Mouse (Mus musculus) erythroblast, embryonic 14.5 days (primary cell): ENCODE measurements at regions not wholly inside any gene's neighbourhood (a gene's known extent, or its start where the extent isn't known, plus 50 kb on each side); places are given as distances from the start of the nearest gene placed in this dataset.
"Not testable (repeated sequence)": the region's sequence is repeated elsewhere in the genome, so short reads cannot be mapped to it uniquely, and the experiment has no call there.

Experiments
- H3K27me3 ChIP-seq: 2 replicates; pipeline ENCODE4 v1.6.1; 2012; ENCODE audit warnings: inconsistent platforms; ENCODE audit not compliant: control insufficient read depth
- H3K36me3 ChIP-seq: 2 replicates; pipeline ENCODE4 v1.6.1; 2012; ENCODE audit warnings: mild to moderate bottlenecking, inconsistent platforms; ENCODE audit not compliant: control insufficient read depth
- H3K4me1 ChIP-seq: 2 replicates; pipeline ENCODE4 v1.6.1; 2012; ENCODE audit warnings: inconsistent platforms; ENCODE audit not compliant: control insufficient read depth
- H3K4me3 ChIP-seq: replicated peaks from 2 replicates; pipeline ENCODE3; 2012; ENCODE audit warnings: moderate library complexity, mild to moderate bottlenecking, inconsistent platforms
- H3K9me3 ChIP-seq: 2 replicates; pipeline ENCODE4 v1.6.1; 2012; ENCODE audit warnings: low read length, inconsistent platforms, mixed read lengths; ENCODE audit not compliant: control insufficient read depth
- GATA1 ChIP-seq: IDR thresholded peaks from 2 replicates; pipeline ENCODE4 v1.6.1; 2012; ENCODE audit warnings: low read length, inconsistent platforms, mixed read lengths
- TAL1 ChIP-seq: IDR thresholded peaks from 3 replicates; pipeline ENCODE4 v1.6.1; 2012; ENCODE audit warnings: low read length, inconsistent platforms, mixed read lengths

- Histone ChIP-seq H3K9me3 (no peaks in the 10 kb centered on the region), H3K27me3 (no peaks in the 10 kb centered on the region), H3K36me3 (no peaks in the 10 kb centered on the region), H3K4me1 (no peaks in the 10 kb centered on the region), H3K4me3 (no peak overlapping the region)
- TF ChIP-seq TAL1: no peak
- no peak for TF ChIP-seq GATA1
These were observed 309.8 kb upstream of the Ube2e3 start for GRCm38 (mm10) chr2:78558128-78558527.

- TF ChIP-seq GATA1 (no peak), TAL1 (no peak)
- Histone ChIP-seq H3K4me3 (no peak overlapping the region), H3K9me3 (no peaks in the 10 kb centered on the region), H3K27me3 (no peaks in the 10 kb centered on the region), H3K36me3 (no peaks in the 10 kb centered on the region), H3K4me1 (no peaks in the 10 kb centered on the region)
These were observed 316.8 kb upstream of the Ube2e3 start for GRCm38 (mm10) chr2:78551085-78551484.

- TF ChIP-seq GATA1: no peak
- no peak for TF ChIP-seq TAL1
- no peaks in the 10 kb centered on the region for H3K27me3 ChIP-seq
- H3K4me3 ChIP-seq: no peak overlapping the region
- no peaks in the 10 kb centered on the region for H3K36me3 ChIP-seq
- no peaks in the 10 kb centered on the region for H3K4me1 ChIP-seq
- H3K9me3 ChIP-seq: no peaks in the 10 kb centered on the region
These were observed 319.0 kb upstream of the Ube2e3 start for GRCm38 (mm10) chr2:78548683-78549467.

- Histone ChIP-seq H3K4me1 (no peaks in the 10 kb centered on the region), H3K4me3 (no peak overlapping the region), H3K27me3 (no peaks in the 10 kb centered on the region), H3K36me3 (no peaks in the 10 kb centered on the region), H3K9me3 (no peaks in the 10 kb centered on the region)
- no peak for TF ChIP-seq GATA1
- TF ChIP-seq TAL1: no peak
These were observed 320.6 kb upstream of the Ube2e3 start for GRCm38 (mm10) chr2:78547286-78547685.

GRCm38 (mm10) chr2:78540422-78540821 lies 327.5 kb upstream of the Ube2e3 start:
- Histone ChIP-seq H3K4me1 (no peaks in the 10 kb centered on the region), H3K4me3 (no peak overlapping the region), H3K9me3 (no peaks in the 10 kb centered on the region), H3K27me3 (no peaks in the 10 kb centered on the region), H3K36me3 (no peaks in the 10 kb centered on the region)
- TF ChIP-seq TAL1: no peak
- TF ChIP-seq GATA1: no peak

GRCm38 (mm10) chr2:78539592-78540300 lies 328.2 kb upstream of the Ube2e3 start:
- no peaks in the 10 kb centered on the region for H3K27me3 ChIP-seq
- TF ChIP-seq GATA1 (no peak), TAL1 (no peak)
- no peaks in the 10 kb centered on the region for H3K4me1 ChIP-seq
- H3K36me3 ChIP-seq: no peaks in the 10 kb centered on the region
- H3K9me3 ChIP-seq: no peaks in the 10 kb centered on the region
- H3K4me3 ChIP-seq: no peak overlapping the region

- Histone ChIP-seq H3K27me3 (no peaks in the 10 kb centered on the region), H3K9me3 (no peaks in the 10 kb centered on the region), H3K36me3 (no peaks in the 10 kb centered on the region), H3K4me3 (no peak overlapping the region), H3K4me1 (no peaks in the 10 kb centered on the region)
- no peak for TF ChIP-seq TAL1
- no peak for TF ChIP-seq GATA1
These were observed 330.4 kb upstream of the Ube2e3 start for GRCm38 (mm10) chr2:78537574-78537973.

GRCm38 (mm10) chr2:78533881-78534280 lies 334.0 kb upstream of the Ube2e3 start:
- H3K4me1 ChIP-seq, H3K9me3 ChIP-seq, H3K27me3 ChIP-seq, H3K36me3 ChIP-seq, H3K4me3 ChIP-seq: not testable (repeated sequence)

- no peak overlapping the region for H3K4me3 ChIP-seq
- no peaks in the 10 kb centered on the region for H3K27me3 ChIP-seq
- H3K9me3 ChIP-seq: no peaks in the 10 kb centered on the region
- H3K4me1 ChIP-seq: peaks cover 2% of the 10 kb centered on the region; the same call in 1 of the 2 replicates
- no peaks in the 10 kb centered on the region for H3K36me3 ChIP-seq
- no peak for TF ChIP-seq GATA1
These were observed 337.4 kb upstream of the Ube2e3 start for GRCm38 (mm10) chr2:78530535-78530934.
